Mouse (Mus musculus): ENCODE data around the gene Olfr685.

Gene Olfr685

GRCm38 (mm10) chr7:105185912-105186311, at the start of gene Olfr685:
Olfr685 (minus strand) TSS chr7:105186012.
- no peak for DNase-seq (ENCODE audit: low read depth, low spot score)

- DNase-seq (ENCODE audit: low read depth, low spot score), result no peak
Observed at GRCm38 (mm10) chr7:105229386-105229785, 43.6 kb upstream of the Olfr685 start.

GRCm38 (mm10) chr7:105228138-105228537, 42.3 kb upstream of the Olfr685 start:
- no peak for DNase-seq (ENCODE audit: low read depth, low spot score)

- no peak for DNase-seq (ENCODE audit: low read depth, low spot score)
Observed at GRCm38 (mm10) chr7:105226703-105227102, 40.9 kb upstream of the Olfr685 start.

GRCm38 (mm10) chr7:105226072-105226471, 40.3 kb upstream of the Olfr685 start:
- DNase-seq (ENCODE audit: low read depth, low spot score), result no peak

DNA sequence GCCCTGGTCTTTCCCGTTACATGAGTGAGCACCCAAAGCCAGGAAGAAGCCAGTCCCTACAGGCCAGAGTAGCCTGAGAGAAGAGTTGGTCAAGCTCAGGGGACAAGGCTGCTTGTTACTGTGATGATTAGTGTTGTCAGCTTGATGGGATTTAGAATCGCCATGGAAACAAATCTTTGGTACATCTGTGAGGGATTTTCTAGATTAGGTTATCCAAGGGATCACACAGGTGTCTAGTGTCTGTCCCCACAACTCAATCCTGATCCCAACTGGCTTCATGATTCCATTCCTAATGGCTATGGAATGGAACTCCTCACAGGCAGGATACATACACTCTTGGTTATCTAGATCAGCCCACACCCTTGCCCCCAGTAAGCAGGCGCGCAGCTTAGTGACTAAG, 32.5 kb upstream of the Olfr685 start:
- DNase-seq (ENCODE audit: low read depth, low spot score), result no peak

DNA sequence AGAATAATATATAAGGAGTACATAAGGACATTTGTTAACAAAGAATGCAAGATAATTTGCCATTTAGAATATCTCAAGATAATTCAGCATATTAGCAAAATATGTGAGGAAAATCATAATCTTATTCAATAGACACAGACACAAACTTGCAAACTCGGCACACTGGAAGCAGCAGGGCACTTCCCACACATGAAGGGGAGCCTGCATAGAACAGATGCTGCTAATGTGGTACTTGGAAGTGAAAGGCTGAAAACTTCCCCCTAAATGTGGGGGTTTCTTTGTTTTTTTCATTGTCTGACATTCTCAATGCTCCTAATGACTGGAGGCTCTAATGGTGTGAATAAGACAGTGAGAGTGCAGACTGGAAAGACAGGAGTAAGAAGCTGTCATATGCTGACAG, 28.9 kb upstream of the Olfr685 start:
- DNase-seq (ENCODE audit: low read depth, low spot score), result no peak

DNA sequence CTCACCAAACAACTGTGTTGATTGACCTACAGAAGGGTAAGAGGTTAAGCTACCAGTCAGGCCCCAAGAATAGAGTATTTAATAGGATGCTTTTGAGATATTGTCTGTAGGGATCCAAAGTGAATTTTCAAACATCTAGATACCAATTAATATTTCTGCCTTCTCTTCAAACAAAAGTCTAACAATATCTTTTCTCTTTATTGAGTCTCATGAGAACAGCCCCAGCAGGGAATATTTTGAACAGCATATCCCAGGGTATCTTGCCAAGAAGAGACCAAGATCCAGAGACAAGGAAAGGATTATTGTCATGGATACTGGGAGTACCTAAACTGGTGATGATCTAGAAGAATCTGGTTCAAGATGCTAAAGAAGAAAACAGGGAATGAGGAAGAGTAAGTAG, 21.6 kb upstream of the Olfr685 start, which contains the start of gene Olfr686:
Gene Olfr686, minus strand, starts transcription at position 101 of the 400 bp plus-strand sequence.
- DNase-seq (ENCODE audit: low read depth, low spot score), result no peak

DNA sequence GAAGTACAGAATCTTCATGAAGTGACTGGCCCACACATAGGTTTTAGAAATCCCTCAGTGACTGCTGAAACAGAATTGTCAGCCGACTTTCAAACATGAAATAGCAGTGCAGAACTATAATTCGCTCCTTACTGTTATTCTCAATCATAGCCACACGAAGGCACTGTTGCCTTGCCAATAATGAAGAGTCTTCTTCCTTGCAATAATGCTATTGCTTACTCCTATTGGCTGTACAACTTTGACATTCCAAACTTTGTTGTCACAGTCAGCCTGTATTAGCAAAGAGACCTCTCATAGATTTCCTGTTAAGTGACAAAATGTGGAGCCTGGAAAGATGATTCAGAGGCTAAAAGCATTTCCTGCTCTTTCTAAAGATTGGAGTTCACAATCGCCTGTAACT, 15.0 kb downstream of the Olfr685 start:
- no peak for DNase-seq (ENCODE audit: low read depth, low spot score)

GRCm38 (mm10) chr7:105163553-105163952, 22.3 kb downstream of the Olfr685 start, which contains the start of gene Olfr684:
Olfr684 (minus strand) TSS chr7:105163653.
- DNase-seq (ENCODE audit: low read depth, low spot score), result no peak

DNA sequence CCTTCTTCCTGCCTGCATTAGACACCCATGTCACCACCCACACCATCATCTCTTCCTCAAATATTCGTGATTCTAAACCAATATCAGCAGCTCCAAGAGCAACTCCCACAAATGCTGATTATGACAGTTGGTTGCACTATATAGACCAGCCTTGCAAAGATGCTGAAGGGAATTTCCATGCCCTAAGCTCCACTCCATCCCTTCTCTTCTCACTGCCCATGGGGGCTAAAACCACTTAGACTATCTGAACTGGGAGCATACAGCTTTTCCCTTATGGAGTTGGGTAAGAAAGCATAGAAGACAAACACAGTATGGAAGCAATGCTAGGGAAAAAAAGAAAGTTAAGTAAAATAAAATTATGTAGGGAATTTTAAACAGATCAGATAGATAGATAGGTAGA, 38.9 kb downstream of the Olfr685 start, which contains the start of gene Olfr683:
Gene Olfr683, minus strand, starts transcription at position 101 of the 400 bp plus-strand sequence.
- no peak for DNase-seq (ENCODE audit: low read depth, low spot score)

GRCm38 (mm10) chr7:105141275-105141674, 44.5 kb downstream of the Olfr685 start:
- no peak for DNase-seq (ENCODE audit: low read depth, low spot score)
